Mouse (Mus musculus) kidney, adult 2 months (tissue): Measurements from ENCODE around the gene Notch4. TPM values are rescaled to one million over a fixed set of nuclear protein-coding genes. Genes with fewer than 3 reads are reported as not detected.

Source experiments
- DNase-seq: peaks from one replicate; pipeline ENCODE4 v3.0.0; 2021
- H3K27ac ChIP-seq: fragments of 200-500 bp; 2 replicates; pipeline ENCODE4 v1.5.1; 2012; ENCODE audit warnings: low read depth, low read length, control low read depth, inconsistent platforms; ENCODE audit not compliant: insufficient read depth
- H3K27me3 ChIP-seq: fragments of 200-500 bp; replicated peaks from 2 replicates; pipeline ENCODE4 v1.6.1; 2012; ENCODE audit warnings: mild to moderate bottlenecking, moderate library complexity, low read length, inconsistent platforms; ENCODE audit not compliant: control insufficient read depth, insufficient read depth
- H3K36me3 ChIP-seq: fragments of 200-500 bp; 2 replicates; pipeline ENCODE4 v1.6.1; 2012; ENCODE audit warnings: mild to moderate bottlenecking, moderate library complexity, low read length, inconsistent platforms; ENCODE audit not compliant: control insufficient read depth, insufficient read depth
- H3K4me1 ChIP-seq: fragments of 200-500 bp; 2 replicates; pipeline ENCODE4 v1.6.1; 2011; ENCODE audit warnings: low read length; ENCODE audit not compliant: control insufficient read depth, insufficient read depth
- H3K4me3 ChIP-seq: fragments of 200-500 bp; 2 replicates; pipeline ENCODE4 v1.5.1; 2011; ENCODE audit warnings: mild to moderate bottlenecking, low read depth, low read length, control low read depth; ENCODE audit not compliant: insufficient read depth
- CTCF ChIP-seq: fragments of 200-500 bp; conservative IDR thresholded peaks from 2 replicates; pipeline ENCODE4 v1.5.1; 2011; ENCODE audit warnings: low read depth, mild to moderate bottlenecking, control low read depth, low read length, moderate library complexity, mixed read lengths; ENCODE audit not compliant: insufficient read depth, insufficient read length
- POLR2A ChIP-seq: fragments of 200-500 bp; IDR thresholded peaks from one replicate; pipeline ENCODE4 v1.6.1; 2011; ENCODE audit warnings: low read depth, low read length, control low read depth
- WGBS: fragments of 180-500 bp; shearing (Covaris S2); methylation state at CpG from one replicate; pipeline ENCODE4 v1.1.7; 2018; 5-methylcytosine and 5-hydroxymethylcytosine counted together
- polyA plus RNA-seq: library from polyadenylated mRNA; depleted of rRNA; stranded (reverse); fragments of >200 nt; gene quantifications from 2 replicates; pipeline ENCODE4 v1.2.3, GENCODE M21; 2012

Gene Notch4
- polyA plus RNA-seq, 1 experiment: 14.4 TPM

DNA sequence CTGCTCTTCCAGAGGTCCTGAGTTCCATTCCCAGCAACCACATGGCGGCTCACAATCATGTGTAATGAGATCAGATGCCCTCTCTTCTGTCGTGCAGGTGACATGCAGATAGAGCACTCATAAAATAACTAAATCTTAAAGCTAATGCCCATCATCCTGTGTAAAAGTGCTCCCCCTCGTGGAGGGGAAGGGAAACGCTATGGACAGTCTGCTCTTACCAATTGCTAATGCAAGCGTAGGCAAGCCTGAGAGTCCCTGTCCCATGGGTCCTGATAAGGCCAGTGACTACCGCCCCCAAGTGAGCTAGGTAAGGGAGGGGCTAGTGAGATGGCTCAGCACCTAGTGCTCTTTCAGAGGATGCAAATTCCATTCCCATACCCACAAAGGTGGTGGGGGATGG is 54.9 kb downstream of the Notch4 start:
- Histone ChIP-seq H3K4me3 (no peak overlapping the region), H3K36me3 (peaks cover 5% of the 10 kb centered on the region; the same call in 1 of the 2 replicates), H3K27me3 (no peaks in the 10 kb centered on the region), H3K27ac (no peak overlapping the region), H3K4me1 (no peaks in the 10 kb centered on the region)
- DNase-seq: peak; percentile 84
- 17% methylated on average over 6 of the region's 6 CpGs for WGBS
- TF ChIP-seq CTCF (peak; percentile 88), POLR2A (no peak)

DNA sequence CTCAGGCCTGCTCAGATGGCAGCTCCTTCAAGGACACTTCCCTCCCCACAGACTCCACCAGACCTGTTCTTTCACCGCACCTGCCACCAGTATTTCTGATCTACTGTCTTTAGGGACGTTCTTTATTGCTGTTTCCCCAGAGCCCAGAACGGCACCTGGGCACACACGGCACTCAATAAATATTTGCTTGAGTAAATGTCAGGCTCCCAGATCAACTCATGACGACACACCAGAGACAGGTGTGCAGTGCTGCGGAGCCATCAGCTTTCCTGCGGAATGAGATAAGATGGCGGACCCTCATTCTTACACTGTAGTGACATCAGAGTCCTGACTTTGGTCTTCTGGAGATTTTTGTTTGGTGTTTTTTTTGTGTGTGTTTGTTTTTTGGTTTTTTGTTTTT is 56.9 kb downstream of the Notch4 start:
- Histone ChIP-seq H3K36me3 (peaks cover 7% of the 10 kb centered on the region), H3K27me3 (no peaks in the 10 kb centered on the region), H3K4me1 (peaks cover 3% of the 10 kb centered on the region; the same call in 1 of the 2 replicates), H3K27ac (no peak overlapping the region), H3K4me3 (no peak overlapping the region)
- DNase-seq: no peak
- WGBS: 82% methylated on average over 8 of the region's 8 CpGs
- TF ChIP-seq POLR2A (no peak), CTCF (no peak)

DNA sequence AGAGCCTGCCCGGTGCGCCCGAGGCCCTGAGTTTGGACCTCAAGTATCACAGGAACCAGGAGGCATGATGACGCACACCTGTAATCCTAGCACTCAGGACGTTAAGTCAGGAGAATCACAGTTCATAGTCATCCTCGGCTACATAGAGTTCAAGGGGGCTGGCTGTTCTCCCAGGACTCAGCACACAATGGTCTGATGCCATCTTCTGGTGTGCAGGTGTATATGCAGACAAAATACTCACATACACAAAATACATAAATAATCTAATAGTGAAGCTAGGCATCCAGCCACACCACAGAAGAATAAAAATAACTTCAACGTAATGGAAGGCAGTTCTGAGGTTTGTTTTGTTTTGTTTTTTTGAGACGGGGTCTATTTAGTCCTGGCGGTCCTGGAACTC is 59.1 kb downstream of the Notch4 start:
- H3K27me3 ChIP-seq: no peaks in the 10 kb centered on the region
- WGBS: 75% methylated on average over 9 of the region's 9 CpGs
- peaks cover 7% of the 10 kb centered on the region for H3K36me3 ChIP-seq
- H3K4me3 ChIP-seq: no peak overlapping the region
- H3K4me1 ChIP-seq: peaks cover 6% of the 10 kb centered on the region; the same call in 1 of the 2 replicates
- no peak for DNase-seq
- H3K27ac ChIP-seq: no peak overlapping the region
- TF ChIP-seq CTCF (0 out of 2 replicates have a peak, but pooled peaks have one; percentile 18), POLR2A (no peak)

DNA sequence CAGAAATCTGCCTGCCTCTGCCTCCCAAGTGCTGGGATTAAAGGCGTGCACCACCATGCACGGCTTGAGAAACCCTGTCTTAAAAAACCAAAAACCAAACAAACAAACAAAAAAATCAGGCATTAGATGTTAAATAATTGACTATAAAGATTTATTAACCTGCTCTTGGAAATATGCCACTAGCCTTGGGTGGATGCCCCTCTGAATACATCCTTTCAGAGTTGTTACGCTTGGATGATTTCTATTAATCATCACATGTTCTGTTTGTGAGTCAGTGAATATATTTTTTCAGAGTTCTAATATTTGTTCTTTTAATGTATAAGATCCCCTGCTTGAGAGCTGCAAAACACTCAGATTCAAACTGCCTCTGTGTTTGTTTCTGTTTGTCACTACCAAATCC is 60.9 kb downstream of the Notch4 start:
- H3K4me1 ChIP-seq: peaks cover 10% of the 10 kb centered on the region; the same call in 1 of the 2 replicates
- peak overlapping the region; percentile 79; the same call in 1 of the 2 replicates for H3K27ac ChIP-seq
- no peak overlapping the region for H3K4me3 ChIP-seq
- H3K27me3 ChIP-seq: no peaks in the 10 kb centered on the region
- peak; percentile 80 for DNase-seq
- WGBS: 46% methylated on average over 3 of the region's 3 CpGs
- peaks cover 7% of the 10 kb centered on the region for H3K36me3 ChIP-seq
- TF ChIP-seq POLR2A: no peak
- TF ChIP-seq CTCF: no peak

DNA sequence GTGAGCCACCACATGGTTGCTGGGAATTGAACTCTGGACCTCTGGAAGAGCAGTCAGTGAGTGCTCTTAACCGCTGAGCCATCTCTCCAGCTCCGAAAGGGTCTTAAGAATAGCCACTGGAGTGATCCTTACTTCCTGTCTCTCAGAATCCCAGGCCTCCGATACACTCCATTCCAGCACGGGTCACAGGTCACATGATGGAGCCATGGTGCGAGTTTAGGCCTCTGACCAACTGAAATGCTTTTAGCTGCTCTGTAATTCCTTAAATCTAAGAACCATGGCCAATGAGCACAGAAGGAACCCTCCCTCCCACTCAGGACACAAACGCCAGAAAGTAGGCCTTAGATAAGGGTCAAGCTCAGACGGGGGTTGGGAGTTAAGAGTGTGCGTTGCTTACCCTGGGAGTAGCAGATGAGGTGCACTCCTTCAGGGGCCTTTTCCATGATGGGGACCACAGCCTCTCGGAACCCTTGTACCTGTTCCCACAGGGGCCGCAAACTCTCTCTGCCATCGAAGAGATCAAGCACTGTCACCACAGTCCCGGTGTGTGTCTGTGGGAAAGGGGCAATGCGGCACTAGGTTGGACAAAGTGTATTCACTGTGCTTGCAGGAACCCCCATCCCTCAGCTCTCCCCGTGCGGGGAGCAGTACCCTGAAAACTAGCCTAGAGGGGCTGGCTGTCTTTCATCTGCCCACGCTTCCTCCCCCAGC is 62.1 kb downstream of the Notch4 start:
- H3K27me3 ChIP-seq: no peaks in the 10 kb centered on the region
- H3K36me3 ChIP-seq: peaks cover 6% of the 10 kb centered on the region
- WGBS: 30% methylated on average over 16 of the region's 16 CpGs
- peak overlapping the region; percentile 79 for H3K27ac ChIP-seq
- DNase-seq: peak; percentile 57
- peaks cover 13% of the 10 kb centered on the region for H3K4me1 ChIP-seq
- H3K4me3 ChIP-seq: peak overlapping the region; percentile 81
- no peak for TF ChIP-seq POLR2A
- TF ChIP-seq CTCF: no peak

DNA sequence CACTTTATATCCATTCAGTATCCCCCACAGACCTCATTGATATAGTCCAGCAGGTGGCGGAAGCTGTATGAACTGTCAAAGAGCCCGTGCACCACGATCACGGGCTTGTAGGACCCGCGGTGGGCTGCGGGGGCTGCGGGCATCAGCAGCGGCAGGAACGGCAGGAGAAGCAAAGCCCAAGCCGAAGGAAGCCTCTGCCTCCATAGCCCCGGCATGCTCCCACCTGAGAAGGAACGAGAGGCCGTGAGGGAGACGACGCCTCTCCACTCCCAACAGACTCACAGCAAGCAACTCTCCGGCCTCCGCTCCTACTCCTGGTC is 62.7 kb downstream of the Notch4 start:
- H3K4me3 ChIP-seq: peak overlapping the region; percentile 81

DNA sequence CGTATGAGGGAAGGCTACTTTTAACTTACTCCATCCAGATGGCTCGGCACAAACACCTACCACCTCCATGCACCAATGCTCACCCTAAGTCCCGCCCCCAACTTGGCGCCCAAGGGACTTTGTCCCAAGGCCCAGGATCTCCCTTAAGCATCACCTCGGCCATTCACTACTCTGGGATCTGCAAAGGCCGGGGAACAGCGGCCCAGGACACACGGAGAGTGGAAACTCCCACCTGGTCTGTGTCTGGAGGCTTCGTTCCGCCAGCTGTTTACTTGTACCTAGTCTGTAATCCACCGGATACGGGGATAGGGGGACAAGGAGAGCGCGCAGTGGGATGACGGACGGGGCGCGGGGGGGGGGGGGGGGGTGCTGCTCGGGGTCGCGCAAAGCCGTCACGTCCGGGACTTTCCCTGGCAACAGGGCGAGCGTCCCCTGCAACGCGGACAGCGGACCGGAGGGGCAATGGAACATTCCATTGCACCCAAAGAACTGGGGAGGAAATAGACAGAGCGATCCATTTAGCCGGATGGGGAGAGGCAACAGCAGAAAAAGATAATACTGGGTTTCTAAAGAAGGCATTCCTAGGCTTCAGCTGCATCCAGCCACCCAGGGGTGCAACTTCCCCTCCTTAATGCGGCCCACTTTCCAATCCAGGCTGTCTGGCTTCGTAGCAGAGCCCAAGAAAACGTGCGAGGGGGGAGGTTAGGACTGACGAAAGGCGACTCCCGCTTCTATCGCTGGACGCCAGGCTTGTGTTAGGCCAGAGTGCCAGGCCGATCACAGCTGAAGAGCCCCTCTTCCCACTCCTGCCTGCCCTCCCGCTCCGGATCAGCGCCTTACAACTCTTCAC is 63.2 kb downstream of the Notch4 start:
- no peak for TF ChIP-seq CTCF
- TF ChIP-seq POLR2A: peak; percentile 72
- peak overlapping the region; percentile 99 for H3K27ac ChIP-seq
- no peaks in the 10 kb centered on the region for H3K27me3 ChIP-seq
- H3K4me1 ChIP-seq: peaks cover 15% of the 10 kb centered on the region
- peak; percentile 94 for DNase-seq
- 3% methylated on average over 41 of the region's 45 CpGs for WGBS
- H3K4me3 ChIP-seq: peak overlapping the region; percentile 81
- peaks cover 6% of the 10 kb centered on the region for H3K36me3 ChIP-seq

More for the DNA sequence above, 62.7 kb downstream of the Notch4 start:
- WGBS: under 1% methylated on average over 18 of the region's 18 CpGs
- Histone ChIP-seq H3K27ac (peak overlapping the region; percentile 79), H3K4me1 (peaks cover 15% of the 10 kb centered on the region), H3K27me3 (no peaks in the 10 kb centered on the region), H3K36me3 (peaks cover 6% of the 10 kb centered on the region)
- no peak for TF ChIP-seq POLR2A
- TF ChIP-seq CTCF: peak; percentile 41; the same call in 1 of the 2 replicates
- DNase-seq: peak; percentile 51
